Mouse (Mus musculus) thymus, adult 2 months (tissue): Measurements from ENCODE around the gene Zfp42.

Source experiments
- CTCF ChIP-seq: fragments of 200-500 bp; IDR thresholded peaks from 2 replicates; pipeline ENCODE4 v1.5.1; 2012; ENCODE audit warnings: mild to moderate bottlenecking, control low read depth, low read length, moderate library complexity, borderline replicate concordance; ENCODE audit not compliant: control insufficient read depth, poor library complexity, insufficient read depth; ENCODE audit errors: extremely low read depth
- POLR2A ChIP-seq: fragments of 200-500 bp; IDR thresholded peaks from 2 replicates; pipeline ENCODE4 v1.6.1; 2012; ENCODE audit warnings: mild to moderate bottlenecking, low read length, control low read depth, moderate library complexity; ENCODE audit not compliant: control insufficient read depth, poor library complexity, insufficient read depth; ENCODE audit errors: extremely low read depth

DNA sequence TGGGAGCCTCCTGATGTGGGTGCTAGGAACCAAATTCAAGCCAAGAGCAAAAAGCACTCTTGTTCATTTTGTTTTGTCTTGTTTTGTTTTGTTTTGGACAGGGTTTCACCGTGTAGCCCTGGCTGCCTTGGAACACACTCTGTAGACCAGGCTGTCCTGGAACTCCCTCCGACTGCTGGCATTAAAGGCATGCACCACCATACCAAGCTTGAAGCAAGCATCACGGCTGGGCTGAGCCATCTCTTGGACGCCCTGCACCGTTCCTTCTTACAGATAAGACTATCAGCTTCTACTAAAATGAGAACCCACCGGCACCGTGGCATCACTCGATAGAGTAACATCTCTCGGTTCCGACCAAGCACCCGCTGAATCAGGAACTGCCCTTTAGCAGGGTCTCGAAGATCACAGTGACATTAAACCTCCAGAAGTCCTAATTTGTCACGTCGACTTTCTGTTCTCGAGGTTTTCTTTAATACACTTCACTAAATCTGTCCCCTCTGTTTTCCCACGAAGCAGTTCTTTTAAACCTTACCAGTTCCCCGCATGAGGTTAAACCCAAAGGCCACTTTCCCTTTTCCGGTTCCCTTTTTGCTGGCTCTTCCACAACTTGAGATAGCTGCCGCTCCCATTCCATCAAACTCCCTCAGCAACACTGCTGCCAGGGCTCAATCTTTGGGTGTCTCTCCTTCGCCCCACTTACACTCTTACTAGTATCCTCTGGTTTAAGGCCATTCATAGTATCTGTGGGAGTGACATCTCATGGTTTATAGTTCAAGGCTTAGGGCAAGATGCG is 23.3 kb upstream of the Zfp42 start:
- no peak for TF ChIP-seq CTCF
- TF ChIP-seq POLR2A = no peak
